ENCODE assay signal across 15 mouse cellular contexts in the genomic region with DNA sequence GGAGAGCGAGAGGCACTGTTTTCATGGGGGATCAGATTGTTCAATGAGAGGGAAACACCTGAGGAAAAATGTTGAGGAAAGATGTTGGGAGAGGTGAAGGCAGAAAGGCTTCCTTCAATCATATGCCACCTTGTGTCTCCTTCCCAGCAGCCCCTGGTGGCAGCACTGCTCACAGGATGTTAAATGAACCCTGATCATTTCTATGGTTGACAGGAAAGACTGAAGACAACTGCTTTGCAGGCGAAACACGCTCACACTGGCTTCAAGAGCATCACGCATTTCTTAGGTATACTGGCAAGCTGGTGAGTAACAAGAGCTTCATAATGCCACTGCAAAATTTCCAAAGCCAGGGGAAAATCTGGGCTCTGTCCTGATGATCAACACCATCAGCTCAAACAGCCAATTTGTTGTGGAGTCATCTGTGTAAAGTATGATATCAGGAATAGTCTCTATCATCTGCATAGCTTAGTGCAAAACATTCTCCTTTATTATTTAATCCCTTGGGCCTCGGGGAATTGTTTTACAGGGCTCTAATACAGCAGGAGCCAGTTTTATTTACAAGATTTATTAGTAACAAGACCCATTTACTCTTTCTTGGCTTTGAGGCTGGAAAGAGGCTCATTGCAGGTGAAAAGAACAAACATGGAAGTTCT.
"Had no signal": no experiment of that assay in that cellular context is flagged by ENCODE, and none has a peak within 500 bp of the region (broad histone marks: within the 10 kb centered on the region; RNA-seq: fewer than 3 reads in every experiment).

No protein-coding gene starts in this region.

- H3K27ac ChIP-seq: limb, embryonic 15.5 days; liver, embryonic 12.5 days; neural tube, embryonic 12.5 days had no signal

- ATAC-seq: liver, embryonic 12.5 days had no signal

- DNase-seq: kidney, adult 11 months; kidney, postnatal 14 days; layer of hippocampus, adult 9-11 months; layer of hippocampus, postnatal 36 days; lung, postnatal 4 days; right cerebral cortex, adult 18-20 months; right cerebral cortex, postnatal 25 days; thymus, adult 18-20 months; thymus, postnatal 25 days had no signal

- H3K27me3 ChIP-seq: limb, embryonic 15.5 days; liver, embryonic 12.5 days; neural tube, embryonic 12.5 days had no signal

- H3K4me2 ChIP-seq: limb, embryonic 15.5 days; liver, embryonic 12.5 days; lung, embryonic 14.5 days; midbrain, embryonic 11.5 days; neural tube, embryonic 12.5 days had no signal

- H3K4me3 ChIP-seq: limb, embryonic 15.5 days; liver, embryonic 12.5 days; myocyte; neural tube, embryonic 12.5 days had no signal

- H3K36me3 ChIP-seq: limb, embryonic 15.5 days; liver, embryonic 12.5 days; neural tube, embryonic 12.5 days had no signal

- H3K9ac ChIP-seq: limb, embryonic 15.5 days; liver, embryonic 12.5 days; lung, embryonic 14.5 days; neural tube, embryonic 12.5 days had no signal

- H3K9me3 ChIP-seq: limb, embryonic 15.5 days; liver, embryonic 12.5 days; neural tube, embryonic 12.5 days had no signal

- H3K4me1 ChIP-seq: liver, embryonic 12.5 days; neural tube, embryonic 12.5 days had no signal
